Mouse (Mus musculus): ENCODE measurements around the gene Tmem44. TPM values are rescaled to one million over a fixed set of nuclear protein-coding genes. Genes with fewer than 3 reads are reported as not detected.

Tmem44 gene
- under 1 TPM; 0.17 to 0.81 (median 0.70) TPM for polyA plus RNA-seq (2017; shearing (Covaris generic))

GRCm38 (mm10) chr16:30550748-30551192, at the start of gene Tmem44:
Gene Tmem44, minus strand, starts transcription at chr16:30550842.
- no peak for ATAC-seq

GRCm38 (mm10) chr16:30599491-30600268, 49.0 kb upstream of the Tmem44 start, which contains the start of gene Fam43a:
Gene Fam43a, plus strand, starts transcription at chr16:30599723.
- ATAC-seq, result peak; percentile 80

GRCm38 (mm10) chr16:30596959-30597681, 46.5 kb upstream of the Tmem44 start:
- ATAC-seq, result peak; percentile 58

GRCm38 (mm10) chr16:30595835-30596557, 45.4 kb upstream of the Tmem44 start:
- ATAC-seq, result no peak

- ATAC-seq, result no peak
Observed at GRCm38 (mm10) chr16:30595356-30595755, 44.7 kb upstream of the Tmem44 start.

- ATAC-seq, result no peak
Observed at GRCm38 (mm10) chr16:30591990-30592389, 41.3 kb upstream of the Tmem44 start.

GRCm38 (mm10) chr16:30590264-30591209, 39.9 kb upstream of the Tmem44 start:
- no peak for ATAC-seq

- peak; percentile 97 for ATAC-seq
Observed at GRCm38 (mm10) chr16:30587494-30588327, 37.1 kb upstream of the Tmem44 start, which contains the start of gene Lsg1. Gene Lsg1, minus strand, starts transcription at chr16:30587592.

- no peak for ATAC-seq
Observed at GRCm38 (mm10) chr16:30586935-30587493, 36.4 kb upstream of the Tmem44 start.

GRCm38 (mm10) chr16:30580765-30581164, 30.1 kb upstream of the Tmem44 start:
- ATAC-seq, result no peak

GRCm38 (mm10) chr16:30576392-30576791, 25.8 kb upstream of the Tmem44 start:
- ATAC-seq, result no peak

- ATAC-seq, result no peak
Observed at GRCm38 (mm10) chr16:30575815-30576214, 25.2 kb upstream of the Tmem44 start.

GRCm38 (mm10) chr16:30572239-30572638, 21.6 kb upstream of the Tmem44 start:
- no peak for ATAC-seq

GRCm38 (mm10) chr16:30571378-30571777, 20.7 kb upstream of the Tmem44 start:
- no peak for ATAC-seq

GRCm38 (mm10) chr16:30570173-30570572, 19.5 kb upstream of the Tmem44 start:
- ATAC-seq, result no peak

- no peak for ATAC-seq
Observed at GRCm38 (mm10) chr16:30565631-30566030, 15.0 kb upstream of the Tmem44 start.

- no peak for ATAC-seq
Observed at GRCm38 (mm10) chr16:30560601-30561000, 10.0 kb upstream of the Tmem44 start.

- no peak for ATAC-seq
Observed at GRCm38 (mm10) chr16:30559312-30559992, 8.8 kb upstream of the Tmem44 start.

- no peak for ATAC-seq
Observed at GRCm38 (mm10) chr16:30554109-30554508, 3.5 kb upstream of the Tmem44 start.

All from inflammation-experienced regulatory T-cells, adult 6 months (primary cell).